14 mouse cellular contexts compared by ENCODE assay signal in the genomic region with DNA sequence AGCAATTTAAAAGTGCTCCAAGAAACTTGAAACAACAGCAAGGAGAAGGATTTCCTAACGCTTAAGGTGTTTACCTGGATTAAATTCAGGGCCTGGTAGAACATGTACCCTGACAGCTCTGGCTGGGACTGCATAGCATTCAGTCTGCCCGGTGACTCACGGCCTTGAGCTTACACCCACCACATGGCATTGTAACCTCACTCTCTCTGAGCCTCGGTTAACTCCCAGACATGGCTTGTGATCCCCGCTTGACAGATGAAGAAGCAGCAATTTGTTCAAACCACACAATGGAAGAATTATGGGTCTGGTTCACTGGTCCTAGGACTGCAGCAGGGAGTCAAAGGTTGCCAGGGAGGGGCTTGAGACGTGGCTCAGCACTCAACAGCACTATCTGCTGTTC. TPM values are rescaled to one million over a fixed set of nuclear protein-coding genes. Genes with fewer than 3 reads are reported as not detected.
A peak's percentile ranks its signal among the peaks of the same experiment; 100 is the strongest.
DNase-seq lines count a peak whose midpoint lies in the region; ATAC-seq and TF ChIP-seq lines count a peak whose summit lies in the region.
"Had no signal": no experiment of that assay in that cellular context is flagged by ENCODE, and none has a peak within 500 bp of the region (broad histone marks: within the 10 kb centered on the region; RNA-seq: fewer than 3 reads in every experiment).

No protein-coding gene starts in this region.

- TF ChIP-seq EP300 in liver, postnatal 0 days (IDR thresholded peaks at IDR 0.05; ENCODE audit: low read depth): no peak

- no peak for TF ChIP-seq CTCF in kidney, adult 2 months (conservative IDR thresholded peaks at IDR 0.05; ENCODE audit: insufficient read depth, insufficient read length, low read depth, low read length)
- TF ChIP-seq CTCF in liver, postnatal 0 days (IDR thresholded peaks at IDR 0.05; ENCODE audit: low read depth): no peak

- DNase-seq in kidney, adult 2 months: peak; percentile 7
- no peak for DNase-seq in kidney, postnatal 10 days
- DNase-seq in 3T3-L1 (ENCODE audit: low read depth, low spot score): peak; percentile 81
- DNase-seq in NIH3T3 (ENCODE audit: low read depth): peak; percentile 87
- peak; percentile 28 for DNase-seq in fat pad, adult 2 months (ENCODE audit: extremely low read depth, low read depth, low spot score)
- DNase-seq in liver, postnatal 0 days: no peak
- no peak for DNase-seq in left cerebral cortex, postnatal 10 days (ENCODE audit: extremely low spot score in 1 of 2, low spot score in 2 of 2)
- no peak for DNase-seq in hindbrain, embryonic 14.5 days (ENCODE audit: low spot score)
- DNase-seq: cerebellum, adult 2 months; kidney, adult 18-20 months had no signal

- no peak overlapping the region for H3K27ac ChIP-seq in kidney, adult 2 months (ENCODE audit: insufficient read depth, low read depth, low read length)
- H3K27ac ChIP-seq in liver, postnatal 0 days (ENCODE audit: low read depth): no peak overlapping the region
- no peak overlapping the region for H3K27ac ChIP-seq in hindbrain, embryonic 14.5 days

- no peaks in the 10 kb centered on the region for H3K9me3 ChIP-seq in liver, postnatal 0 days (ENCODE audit: low read length)
- H3K9me3 ChIP-seq in hindbrain, embryonic 14.5 days (ENCODE audit: control insufficient read depth, low read length): no peaks in the 10 kb centered on the region
- H3K9me3 ChIP-seq: hindbrain, embryonic 10.5 days had no signal

- H3K27me3 ChIP-seq in kidney, adult 2 months (replicated peaks; ENCODE audit: control insufficient read depth, insufficient read depth, low read length): no peaks in the 10 kb centered on the region
- H3K27me3 ChIP-seq in liver, postnatal 0 days (ENCODE audit: insufficient read depth, low read length): no peaks in the 10 kb centered on the region
- H3K27me3 ChIP-seq in hindbrain, embryonic 14.5 days (ENCODE audit: control insufficient read depth, insufficient read depth, low read length): no peaks in the 10 kb centered on the region

- intact Hi-C loops in left cerebral cortex, postnatal 10 days (cut with DNase I): no loop called here

- 53% methylated on average over 6 of the region's 6 CpGs for WGBS in kidney, adult 2 months
- WGBS in liver, postnatal 0 days (ENCODE audit: insufficient replicate concordance): 62% methylated on average over 6 of the region's 6 CpGs
- WGBS in hindbrain, embryonic 14.5 days: 50% methylated on average over 6 of the region's 6 CpGs

- no peaks in the 10 kb centered on the region for H3K36me3 ChIP-seq in kidney, adult 2 months (ENCODE audit: control insufficient read depth, insufficient read depth, low read length)
- H3K36me3 ChIP-seq in liver, postnatal 0 days (replicated peaks; ENCODE audit: insufficient read depth, low read length): no peaks in the 10 kb centered on the region
- H3K36me3 ChIP-seq in hindbrain, embryonic 14.5 days (replicated peaks; ENCODE audit: control insufficient read depth, insufficient read depth): no peaks in the 10 kb centered on the region

- H3K4me3 ChIP-seq in kidney, adult 2 months (ENCODE audit: insufficient read depth, low read depth, low read length): no peak overlapping the region
- no peak overlapping the region for H3K4me3 ChIP-seq in liver, postnatal 0 days (ENCODE audit: low read depth, low read length)
- no peak overlapping the region for H3K4me3 ChIP-seq in hindbrain, embryonic 14.5 days (replicated peaks; ENCODE audit: low read length)
- H3K4me3 ChIP-seq: hindbrain, embryonic 10.5 days had no signal

- H3K9ac ChIP-seq in liver, postnatal 0 days (replicated peaks): no peak overlapping the region
- H3K9ac ChIP-seq in hindbrain, embryonic 14.5 days: no peak overlapping the region

- H3K4me2 ChIP-seq in liver, postnatal 0 days (ENCODE audit: low read depth, low read length): no peak overlapping the region
- no peak overlapping the region for H3K4me2 ChIP-seq in hindbrain, embryonic 14.5 days (replicated peaks)
- H3K4me2 ChIP-seq: midbrain, embryonic 11.5 days had no signal

- no peak for ATAC-seq in liver, postnatal 0 days
- no peak for ATAC-seq in hindbrain, embryonic 14.5 days (ENCODE audit: low FRiP score)
- ATAC-seq: lung, postnatal 0 days had no signal

- no peak for TF ChIP-seq POLR2A in kidney, adult 2 months (IDR thresholded peaks at IDR 0.05; ENCODE audit: low read depth, low read length)

- 0 out of 2 replicates have a peak, but pooled peaks cover 5% of the 10 kb centered on the region for H3K4me1 ChIP-seq in kidney, adult 2 months (ENCODE audit: control insufficient read depth, insufficient read depth, low read length)
- peaks cover 2% of the 10 kb centered on the region; the same call in 1 of the 2 replicates for H3K4me1 ChIP-seq in liver, postnatal 0 days (ENCODE audit: insufficient read depth)
- peaks cover 21% of the 10 kb centered on the region; the same call in 1 of the 2 replicates for H3K4me1 ChIP-seq in hindbrain, embryonic 14.5 days (replicated peaks; ENCODE audit: control insufficient read depth, insufficient read depth, low read length)

RNA-seq across cellular contexts. Expression of gene Lpcat2, which starts 5.9 kb away (rescaled TPM):
- polyA plus RNA-seq in kidney, adult 2 months (2012; rRNA removed): 1.0 and 1.5 TPM in 2 replicates
- 8.6 and 9.0 TPM in 2 replicates for polyA plus RNA-seq in liver, postnatal 0 days (2015; fragmentation: Nextera tagmentation; extraction: Ambion mirVana)
- total RNA-seq in left cerebral cortex, postnatal 10 days (2021): 10 to 100 TPM in 1 of 2 experiments, 1 to 10 TPM in 1; 8.9 to 11.2 TPM
- polyA plus RNA-seq in hindbrain, embryonic 14.5 days (2014; fragmentation: Nextera tagmentation; extraction: Ambion mirVana): 10.2 and 11.8 TPM in 2 replicates

RNA-seq across cellular contexts. Expression of gene Mmp2, which starts 22.2 kb away (rescaled TPM):
- polyA plus RNA-seq in kidney, adult 2 months (2012; rRNA removed): 17.1 and 20.9 TPM in 2 replicates
- polyA plus RNA-seq in liver, postnatal 0 days (2015; fragmentation: Nextera tagmentation; extraction: Ambion mirVana): 9.6 and 9.8 TPM in 2 replicates
- 1 to 10 TPM; 6.1 to 6.6 TPM for total RNA-seq in left cerebral cortex, postnatal 10 days (2021)
- 33.8 and 35.9 TPM in 2 replicates for polyA plus RNA-seq in hindbrain, embryonic 14.5 days (2014; fragmentation: Nextera tagmentation; extraction: Ambion mirVana)

RNA-seq across cellular contexts. Expression of gene Capns2, which starts 51.9 kb away (rescaled TPM):
- 0.16 TPM in 1 of 2 replicates, not detected in the other for polyA plus RNA-seq in kidney, adult 2 months (2012; rRNA removed)
- not detected in 2 replicates for polyA plus RNA-seq in liver, postnatal 0 days (2015; fragmentation: Nextera tagmentation; extraction: Ambion mirVana)
- 1 to 10 TPM; 1.1 to 1.7 TPM for total RNA-seq in left cerebral cortex, postnatal 10 days (2021)
- polyA plus RNA-seq in hindbrain, embryonic 14.5 days (2014; fragmentation: Nextera tagmentation; extraction: Ambion mirVana): 0.27 and 0.86 TPM in 2 replicates
- polyA plus RNA-seq: forebrain, embryonic 16.5 days; lung, postnatal 0 days had no signal

Comparison
In these comparisons a context has a peak if more than half of its experiments do, and no peak if none do; other contexts are left out.
1. DNase-seq: peak in kidney, adult 2 months (single experiment), 3T3-L1 (single experiment), NIH3T3 (single experiment) and fat pad, adult 2 months (single experiment); none in kidney, postnatal 10 days (single experiment), liver, postnatal 0 days (single experiment), left cerebral cortex, postnatal 10 days (0 of 2) and hindbrain, embryonic 14.5 days (single experiment).